Mouse (Mus musculus) lung, embryonic 14.5 days (tissue): ENCODE measurements around the gene Clcn3. TPM values are rescaled to one million over a fixed set of nuclear protein-coding genes. Genes with fewer than 3 reads are reported as not detected.

Experiments used
- ATAC-seq: fragments of 200-750 bp; cut with Nextera tagmentation; 2 replicates; pipeline ENCODE4 v1.8.0; 2017; ENCODE audit warnings: mild to moderate bottlenecking, moderate TSS enrichment, moderate library complexity; ENCODE audit not compliant: insufficient read depth
- DNase-seq: peaks from one replicate; pipeline ENCODE4 v3.0.0-alpha.2; 2015
- H3K27ac ChIP-seq: fragments of 300-500 bp; sonication (generic); 2 replicates; pipeline ENCODE4 v1.5.1; 2014; ENCODE audit warnings: low read depth, mild to moderate bottlenecking, moderate library complexity
- H3K27me3 ChIP-seq: fragments of 300-500 bp; sonication (generic); 2 replicates; pipeline ENCODE4 v1.6.1; 2014; ENCODE audit warnings: low read length, control low read depth; ENCODE audit not compliant: insufficient read depth
- H3K36me3 ChIP-seq: fragments of 300-500 bp; sonication (generic); 2 replicates; pipeline ENCODE4 v1.6.1; 2014; ENCODE audit warnings: control low read depth; ENCODE audit not compliant: insufficient read depth
- H3K4me1 ChIP-seq: fragments of 300-500 bp; sonication (generic); 2 replicates; pipeline ENCODE4 v1.6.1; 2014; ENCODE audit warnings: antibody characterized with exemption, control low read depth; ENCODE audit not compliant: insufficient read depth
- H3K4me2 ChIP-seq: fragments of 300-500 bp; sonication (generic); 2 replicates; pipeline ENCODE4 v1.6.1; 2014; ENCODE audit warnings: mild to moderate bottlenecking
- H3K4me3 ChIP-seq: fragments of 300-500 bp; sonication (generic); 2 replicates; pipeline ENCODE4 v1.5.1; 2014; ENCODE audit warnings: low read depth, low read length
- H3K9ac ChIP-seq: fragments of 300-500 bp; sonication (generic); 2 replicates; pipeline ENCODE4 v1.6.1; 2014
- H3K9me3 ChIP-seq: fragments of 300-500 bp; sonication (generic); 2 replicates; pipeline ENCODE4 v1.6.1; 2016; ENCODE audit warnings: low read depth, low read length, control low read depth
- CTCF ChIP-seq: IDR thresholded peaks from 2 replicates; pipeline ENCODE4 v1.5.1; 2016; ENCODE audit warnings: antibody characterized with exemption, low read depth
- WGBS: fragments of 180-500 bp; shearing (Covaris S2); extraction: QIAGEN DNeasy Blood & Tissue Kit; methylation state at CpG from one replicate; pipeline ENCODE4 v1.1.7; 2014; 5-methylcytosine and 5-hydroxymethylcytosine counted together
- polyA plus RNA-seq: library from polyadenylated mRNA; unstranded; fragments of >200 nt; fragmentation: Nextera tagmentation; extraction: Ambion mirVana; gene quantifications from 2 replicates; pipeline ENCODE4 v1.2.1, GENCODE M21; 2014

Gene Clcn3
- polyA plus RNA-seq, 1 experiment from 2014 or later, result 17.3 TPM

DNA sequence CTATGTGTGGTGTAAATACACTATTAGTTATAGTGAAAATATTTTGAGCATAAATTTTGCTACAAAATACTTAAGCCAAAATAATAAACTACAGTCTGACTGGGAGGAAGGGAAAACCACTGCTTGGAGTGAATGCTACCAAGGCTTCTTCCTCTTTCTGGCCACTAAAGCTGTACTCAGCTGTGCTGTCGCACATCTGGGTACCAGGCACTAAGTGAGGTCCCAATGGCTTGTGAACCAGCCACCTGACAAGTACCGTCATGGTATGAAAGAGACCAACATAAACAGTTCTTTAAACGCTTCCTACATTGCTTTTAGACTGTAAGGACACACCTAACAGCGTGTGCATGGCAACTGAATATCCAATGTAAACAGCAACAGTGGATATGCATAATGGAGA is 62.9 kb downstream of the Clcn3 start:
- TF ChIP-seq CTCF, result no peak
- H3K9me3 ChIP-seq, result no peaks in the 10 kb centered on the region
- no peak overlapping the region for H3K9ac ChIP-seq
- no peak overlapping the region for H3K4me3 ChIP-seq
- no peaks in the 10 kb centered on the region for H3K36me3 ChIP-seq
- DNase-seq (no peak), ATAC-seq (no peak)
- H3K27me3 ChIP-seq, result no peaks in the 10 kb centered on the region
- no peaks in the 10 kb centered on the region for H3K4me1 ChIP-seq
- H3K4me2 ChIP-seq, result no peak overlapping the region
- 69% methylated on average over 4 of the region's 4 CpGs for WGBS
- H3K27ac ChIP-seq, result no peak overlapping the region

DNA sequence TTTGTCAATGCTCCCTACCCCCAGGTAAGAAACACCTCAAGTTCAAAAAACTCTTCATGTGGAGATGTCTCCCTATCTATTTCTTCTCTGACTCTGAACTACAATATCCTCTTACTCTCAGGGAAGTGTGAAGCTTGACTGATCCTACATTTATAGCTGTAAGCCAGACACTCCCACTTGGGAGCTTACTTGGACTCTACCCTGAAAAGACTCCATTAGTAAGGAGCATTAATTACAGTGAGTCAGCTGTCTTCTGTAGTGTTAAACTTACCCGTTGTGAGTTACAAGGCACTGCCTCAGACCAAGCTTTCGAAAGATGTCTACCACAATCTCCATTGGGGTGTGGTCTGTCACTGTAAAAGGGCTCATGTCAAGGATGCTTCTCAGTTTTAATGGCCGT is 64.0 kb downstream of the Clcn3 start:
- Histone ChIP-seq H3K27ac (no peak overlapping the region), H3K4me1 (no peaks in the 10 kb centered on the region), H3K4me3 (no peak overlapping the region), H3K9ac (no peak overlapping the region), H3K27me3 (no peaks in the 10 kb centered on the region), H3K9me3 (no peaks in the 10 kb centered on the region), H3K36me3 (no peaks in the 10 kb centered on the region), H3K4me2 (no peak overlapping the region)
- no peak for TF ChIP-seq CTCF
- 72% methylated on average over 3 of the region's 3 CpGs for WGBS
- ATAC-seq, result no peak
- DNase-seq, result no peak

GRCm38 (mm10) chr8:60912554-60912953 is 70.5 kb downstream of the Clcn3 start:
- DNase-seq (peak; percentile 12), ATAC-seq (peak; percentile 74; the same call in 1 of the 2 replicates)
- Histone ChIP-seq H3K9ac (no peak overlapping the region), H3K27me3 (no peaks in the 10 kb centered on the region), H3K27ac (peak overlapping the region; percentile 4; the same call in 1 of the 2 replicates), H3K4me1 (no peaks in the 10 kb centered on the region), H3K4me3 (no peak overlapping the region), H3K4me2 (peak overlapping the region; percentile 31), H3K9me3 (no peaks in the 10 kb centered on the region), H3K36me3 (peaks cover 11% of the 10 kb centered on the region)
- 55% methylated on average over 10 of the region's 10 CpGs for WGBS
- TF ChIP-seq CTCF, result no peak

- Histone ChIP-seq H3K9me3 (no peaks in the 10 kb centered on the region), H3K4me2 (peak overlapping the region; percentile 31; the same call in 1 of the 2 replicates), H3K27ac (peak overlapping the region; percentile 4; the same call in 1 of the 2 replicates), H3K4me3 (no peak overlapping the region), H3K27me3 (no peaks in the 10 kb centered on the region), H3K36me3 (peaks cover 11% of the 10 kb centered on the region), H3K9ac (no peak overlapping the region), H3K4me1 (no peaks in the 10 kb centered on the region)
- DNase-seq (peak; percentile 78), ATAC-seq (peak; percentile 90; the same call in 1 of the 2 replicates)
- TF ChIP-seq CTCF, result no peak
- 55% methylated on average over 4 of the region's 4 CpGs for WGBS
Measured at GRCm38 (mm10) chr8:60912081-60912480, 71.0 kb downstream of the Clcn3 start.

- Histone ChIP-seq H3K36me3 (peaks cover 36% of the 10 kb centered on the region), H3K27me3 (no peaks in the 10 kb centered on the region), H3K9me3 (no peaks in the 10 kb centered on the region), H3K9ac (no peak overlapping the region), H3K27ac (no peak overlapping the region), H3K4me3 (no peak overlapping the region), H3K4me1 (no peaks in the 10 kb centered on the region), H3K4me2 (no peak overlapping the region)
- WGBS, result 77% methylated on average over 9 of the region's 9 CpGs
- TF ChIP-seq CTCF, result no peak
- DNase-seq (no peak), ATAC-seq (no peak)
Measured at GRCm38 (mm10) chr8:60900147-60900546, 83.0 kb downstream of the Clcn3 start.

DNA sequence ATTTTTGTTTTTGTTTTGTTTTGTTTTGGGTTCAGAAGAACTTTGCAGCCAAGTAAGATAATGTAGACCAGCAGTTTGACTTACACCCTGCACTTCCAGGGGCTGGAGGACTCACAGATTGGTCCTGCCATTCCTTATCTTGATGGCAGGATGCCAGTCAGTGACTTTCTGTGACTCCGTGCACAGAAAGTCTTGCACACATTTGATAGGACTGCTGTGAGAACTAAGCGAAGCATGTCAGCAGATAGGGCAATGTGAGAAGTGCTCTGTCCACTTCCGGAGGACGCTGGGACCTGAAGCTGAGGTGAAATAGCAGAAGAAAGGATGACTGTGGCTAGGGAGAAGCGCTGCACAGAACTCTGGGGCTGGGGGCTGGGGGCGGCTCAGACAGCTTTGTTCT is 87.2 kb downstream of the Clcn3 start:
- no peak overlapping the region for H3K4me3 ChIP-seq
- H3K9me3 ChIP-seq, result no peaks in the 10 kb centered on the region
- no peaks in the 10 kb centered on the region for H3K27me3 ChIP-seq
- no peak for ATAC-seq
- no peak overlapping the region for H3K4me2 ChIP-seq
- H3K36me3 ChIP-seq, result peaks cover 31% of the 10 kb centered on the region
- H3K9ac ChIP-seq, result no peak overlapping the region
- DNase-seq, result peak; percentile 24
- 71% methylated on average over 6 of the region's 6 CpGs for WGBS
- H3K27ac ChIP-seq, result no peak overlapping the region
- H3K4me1 ChIP-seq, result no peaks in the 10 kb centered on the region
- TF ChIP-seq CTCF, result no peak

GRCm38 (mm10) chr8:60891757-60892156 is 91.3 kb downstream of the Clcn3 start:
- Histone ChIP-seq H3K4me2 (peak overlapping the region; percentile 78), H3K4me3 (peak overlapping the region; percentile 75; the same call in 1 of the 2 replicates), H3K27me3 (no peaks in the 10 kb centered on the region), H3K9ac (no peak overlapping the region), H3K4me1 (no peaks in the 10 kb centered on the region), H3K9me3 (no peaks in the 10 kb centered on the region), H3K36me3 (peaks cover 12% of the 10 kb centered on the region; the same call in 1 of the 2 replicates), H3K27ac (no peak overlapping the region)
- TF ChIP-seq CTCF, result no peak
- ATAC-seq (no peak), DNase-seq (no peak)
- WGBS, result 89% methylated on average over 4 of the region's 4 CpGs
